Mouse (Mus musculus): ENCODE measurements around the gene Slc6a1. TPM values are rescaled to one million over a fixed set of nuclear protein-coding genes. Genes with fewer than 3 reads are reported as not detected.
A peak's percentile ranks its signal among the peaks of the same experiment; 100 is the strongest.

Gene Slc6a1
- polyA plus RNA-seq, 1 experiment from 2014 or later, result not detected

GRCm38 (mm10) chr6:114283927-114284703 lies 1.7 kb downstream of the Slc6a1 start:
- no peak overlapping the region for H3K9ac ChIP-seq (ENCODE audit: low read depth, low read length)
- peaks cover 71% of the 10 kb centered on the region for H3K27me3 ChIP-seq (replicated peaks; ENCODE audit: control insufficient read depth, insufficient read depth, low read length)
- peaks cover 3% of the 10 kb centered on the region; the same call in 1 of the 2 replicates for H3K4me1 ChIP-seq (ENCODE audit: control insufficient read depth, insufficient read depth, low read length)
- no peaks in the 10 kb centered on the region for H3K36me3 ChIP-seq (ENCODE audit: control insufficient read depth, insufficient read depth, low read length)
- ATAC-seq, result no peak
- H3K4me2 ChIP-seq (ENCODE audit: low read depth, low read length), result no peak overlapping the region
- no peaks in the 10 kb centered on the region for H3K9me3 ChIP-seq (ENCODE audit: control insufficient read depth, low read length)
- no peak overlapping the region for H3K4me3 ChIP-seq (ENCODE audit: low read length)
- 43% methylated on average over 10 of the region's 10 CpGs for WGBS
- H3K27ac ChIP-seq (ENCODE audit: low read length), result no peak overlapping the region

GRCm38 (mm10) chr6:114285424-114285823 lies 3.0 kb downstream of the Slc6a1 start:
- WGBS, result 36% methylated on average over 4 of the region's 4 CpGs
- Histone ChIP-seq H3K4me2 (ENCODE audit: low read depth, low read length) (no peak overlapping the region), H3K9me3 (ENCODE audit: control insufficient read depth, low read length) (no peaks in the 10 kb centered on the region), H3K36me3 (ENCODE audit: control insufficient read depth, insufficient read depth, low read length) (no peaks in the 10 kb centered on the region), H3K9ac (ENCODE audit: low read depth, low read length) (no peak overlapping the region), H3K27me3 (replicated peaks; ENCODE audit: control insufficient read depth, insufficient read depth, low read length) (peaks cover 71% of the 10 kb centered on the region), H3K4me1 (ENCODE audit: control insufficient read depth, insufficient read depth, low read length) (peaks cover 3% of the 10 kb centered on the region; the same call in 1 of the 2 replicates), H3K27ac (ENCODE audit: low read length) (no peak overlapping the region), H3K4me3 (ENCODE audit: low read length) (no peak overlapping the region)
- no peak for ATAC-seq

- H3K9me3 ChIP-seq (ENCODE audit: control insufficient read depth, low read length), result no peaks in the 10 kb centered on the region
- H3K4me2 ChIP-seq (ENCODE audit: low read depth, low read length), result no peak overlapping the region
- no peak overlapping the region for H3K4me3 ChIP-seq (ENCODE audit: low read length)
- H3K27me3 ChIP-seq (replicated peaks; ENCODE audit: control insufficient read depth, insufficient read depth, low read length), result peaks cover 42% of the 10 kb centered on the region
- no peak overlapping the region for H3K9ac ChIP-seq (ENCODE audit: low read depth, low read length)
- no peak for ATAC-seq
- WGBS, result 50% methylated on average over 7 of the region's 7 CpGs
- H3K36me3 ChIP-seq (ENCODE audit: control insufficient read depth, insufficient read depth, low read length), result no peaks in the 10 kb centered on the region
- no peak overlapping the region for H3K27ac ChIP-seq (ENCODE audit: low read length)
- no peaks in the 10 kb centered on the region for H3K4me1 ChIP-seq (ENCODE audit: control insufficient read depth, insufficient read depth, low read length)
Measured at GRCm38 (mm10) chr6:114289106-114289505, 6.7 kb downstream of the Slc6a1 start.

- ATAC-seq, result no peak
- H3K27ac ChIP-seq (ENCODE audit: low read length), result no peak overlapping the region
- no peaks in the 10 kb centered on the region for H3K36me3 ChIP-seq (ENCODE audit: control insufficient read depth, insufficient read depth, low read length)
- H3K27me3 ChIP-seq (replicated peaks; ENCODE audit: control insufficient read depth, insufficient read depth, low read length), result peaks cover 31% of the 10 kb centered on the region
- 43% methylated on average over 8 of the region's 8 CpGs for WGBS
- H3K9me3 ChIP-seq (ENCODE audit: control insufficient read depth, low read length), result no peaks in the 10 kb centered on the region
- H3K4me1 ChIP-seq (ENCODE audit: control insufficient read depth, insufficient read depth, low read length), result no peaks in the 10 kb centered on the region
- H3K4me3 ChIP-seq (ENCODE audit: low read length), result no peak overlapping the region
- H3K9ac ChIP-seq (ENCODE audit: low read depth, low read length), result no peak overlapping the region
- no peak overlapping the region for H3K4me2 ChIP-seq (ENCODE audit: low read depth, low read length)
Measured at GRCm38 (mm10) chr6:114290184-114290583, 7.7 kb downstream of the Slc6a1 start.

DNA sequence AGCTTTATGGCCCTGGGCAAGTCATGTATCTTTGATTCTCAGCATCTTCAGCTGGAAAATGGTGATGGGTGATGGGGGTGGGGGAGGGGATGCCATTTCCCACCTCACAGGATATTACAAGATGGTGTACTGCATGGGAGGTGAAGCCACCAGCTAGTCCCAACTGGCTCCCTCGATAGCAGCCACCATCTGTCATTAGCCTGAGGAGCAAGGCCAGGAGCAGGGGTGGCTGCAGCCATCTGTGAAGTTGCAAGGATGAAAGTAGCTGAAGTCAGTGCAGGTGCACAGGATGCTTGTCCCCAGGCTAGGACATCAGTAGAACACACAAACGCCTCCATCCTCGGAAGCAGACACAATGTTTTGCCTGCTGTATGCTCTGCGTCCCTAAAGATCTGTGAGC lies 8.5 kb downstream of the Slc6a1 start:
- H3K4me3 ChIP-seq (ENCODE audit: low read length), result no peak overlapping the region
- no peaks in the 10 kb centered on the region for H3K4me1 ChIP-seq (ENCODE audit: control insufficient read depth, insufficient read depth, low read length)
- H3K36me3 ChIP-seq (ENCODE audit: control insufficient read depth, insufficient read depth, low read length), result no peaks in the 10 kb centered on the region
- H3K27ac ChIP-seq (ENCODE audit: low read length), result no peak overlapping the region
- no peak for ATAC-seq
- H3K4me2 ChIP-seq (ENCODE audit: low read depth, low read length), result no peak overlapping the region
- no peak overlapping the region for H3K9ac ChIP-seq (ENCODE audit: low read depth, low read length)
- 59% methylated on average over 4 of the region's 4 CpGs for WGBS
- no peaks in the 10 kb centered on the region for H3K9me3 ChIP-seq (ENCODE audit: control insufficient read depth, low read length)
- peaks cover 24% of the 10 kb centered on the region for H3K27me3 ChIP-seq (replicated peaks; ENCODE audit: control insufficient read depth, insufficient read depth, low read length)

DNA sequence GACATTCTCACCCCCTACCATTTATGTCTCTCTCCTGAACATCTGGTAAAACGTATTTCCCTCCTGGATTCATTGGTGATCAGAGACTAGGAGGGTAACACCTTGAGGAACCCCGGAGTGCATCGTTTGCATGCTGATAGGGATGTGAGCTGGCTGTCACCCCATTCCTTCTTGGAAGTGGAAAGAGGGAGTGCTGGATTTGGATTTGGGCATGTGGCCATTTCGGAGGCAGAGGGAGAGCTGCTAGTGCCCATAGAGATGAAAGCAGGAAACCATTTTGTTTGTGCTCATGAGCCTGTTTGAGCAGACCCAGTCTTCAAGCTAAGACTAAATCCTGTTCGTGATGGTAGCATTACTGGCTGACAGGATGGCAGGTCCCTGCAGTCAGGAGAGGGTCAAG lies 9.0 kb downstream of the Slc6a1 start:
- no peak overlapping the region for H3K9ac ChIP-seq (ENCODE audit: low read depth, low read length)
- no peak overlapping the region for H3K4me3 ChIP-seq (ENCODE audit: low read length)
- no peak overlapping the region for H3K27ac ChIP-seq (ENCODE audit: low read length)
- WGBS, result 53% methylated on average over 5 of the region's 5 CpGs
- no peaks in the 10 kb centered on the region for H3K9me3 ChIP-seq (ENCODE audit: control insufficient read depth, low read length)
- no peaks in the 10 kb centered on the region for H3K4me1 ChIP-seq (ENCODE audit: control insufficient read depth, insufficient read depth, low read length)
- ATAC-seq, result no peak
- peaks cover 20% of the 10 kb centered on the region; the same call in 1 of the 2 replicates for H3K27me3 ChIP-seq (replicated peaks; ENCODE audit: control insufficient read depth, insufficient read depth, low read length)
- no peaks in the 10 kb centered on the region for H3K36me3 ChIP-seq (ENCODE audit: control insufficient read depth, insufficient read depth, low read length)
- no peak overlapping the region for H3K4me2 ChIP-seq (ENCODE audit: low read depth, low read length)

- 37% methylated on average over 8 of the region's 8 CpGs for WGBS
- Histone ChIP-seq H3K27me3 (replicated peaks; ENCODE audit: control insufficient read depth, insufficient read depth, low read length) (peaks cover 5% of the 10 kb centered on the region; the same call in 1 of the 2 replicates), H3K9me3 (ENCODE audit: control insufficient read depth, low read length) (no peaks in the 10 kb centered on the region), H3K9ac (ENCODE audit: low read depth, low read length) (no peak overlapping the region), H3K4me2 (ENCODE audit: low read depth, low read length) (no peak overlapping the region), H3K4me3 (ENCODE audit: low read length) (no peak overlapping the region), H3K36me3 (ENCODE audit: control insufficient read depth, insufficient read depth, low read length) (no peaks in the 10 kb centered on the region), H3K27ac (ENCODE audit: low read length) (no peak overlapping the region), H3K4me1 (ENCODE audit: control insufficient read depth, insufficient read depth, low read length) (peaks cover 5% of the 10 kb centered on the region; the same call in 1 of the 2 replicates)
- ATAC-seq, result no peak
Measured at GRCm38 (mm10) chr6:114293511-114293910, 11.1 kb downstream of the Slc6a1 start.

DNA sequence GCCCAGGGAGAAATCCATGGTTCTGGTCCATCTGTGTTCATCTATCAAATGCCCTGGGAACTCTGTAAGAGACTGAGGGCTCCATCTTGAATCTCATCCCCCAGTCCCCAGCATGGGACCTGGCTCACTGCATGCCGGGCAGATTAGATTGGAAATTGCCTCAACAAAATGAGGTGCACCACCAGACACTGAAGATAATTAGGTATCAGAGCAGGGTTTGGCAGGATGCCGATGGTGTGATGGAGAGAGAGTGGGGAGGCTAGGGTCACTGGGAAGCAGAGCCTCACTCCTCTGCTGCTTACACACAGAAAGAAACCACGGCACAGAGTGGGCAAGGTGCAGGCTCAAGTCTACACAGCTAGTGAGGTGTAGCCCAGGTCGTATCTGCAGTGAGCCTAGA lies 12.7 kb downstream of the Slc6a1 start:
- H3K9me3 ChIP-seq (ENCODE audit: control insufficient read depth, low read length), result no peaks in the 10 kb centered on the region
- no peak overlapping the region for H3K9ac ChIP-seq (ENCODE audit: low read depth, low read length)
- no peaks in the 10 kb centered on the region for H3K36me3 ChIP-seq (ENCODE audit: control insufficient read depth, insufficient read depth, low read length)
- H3K27ac ChIP-seq (ENCODE audit: low read length), result no peak overlapping the region
- H3K4me2 ChIP-seq (ENCODE audit: low read depth, low read length), result no peak overlapping the region
- no peak for ATAC-seq
- WGBS, result 90% methylated on average over 4 of the region's 4 CpGs
- H3K4me3 ChIP-seq (ENCODE audit: low read length), result no peak overlapping the region
- no peaks in the 10 kb centered on the region for H3K27me3 ChIP-seq (replicated peaks; ENCODE audit: control insufficient read depth, insufficient read depth, low read length)
- peaks cover 5% of the 10 kb centered on the region; the same call in 1 of the 2 replicates for H3K4me1 ChIP-seq (ENCODE audit: control insufficient read depth, insufficient read depth, low read length)

DNA sequence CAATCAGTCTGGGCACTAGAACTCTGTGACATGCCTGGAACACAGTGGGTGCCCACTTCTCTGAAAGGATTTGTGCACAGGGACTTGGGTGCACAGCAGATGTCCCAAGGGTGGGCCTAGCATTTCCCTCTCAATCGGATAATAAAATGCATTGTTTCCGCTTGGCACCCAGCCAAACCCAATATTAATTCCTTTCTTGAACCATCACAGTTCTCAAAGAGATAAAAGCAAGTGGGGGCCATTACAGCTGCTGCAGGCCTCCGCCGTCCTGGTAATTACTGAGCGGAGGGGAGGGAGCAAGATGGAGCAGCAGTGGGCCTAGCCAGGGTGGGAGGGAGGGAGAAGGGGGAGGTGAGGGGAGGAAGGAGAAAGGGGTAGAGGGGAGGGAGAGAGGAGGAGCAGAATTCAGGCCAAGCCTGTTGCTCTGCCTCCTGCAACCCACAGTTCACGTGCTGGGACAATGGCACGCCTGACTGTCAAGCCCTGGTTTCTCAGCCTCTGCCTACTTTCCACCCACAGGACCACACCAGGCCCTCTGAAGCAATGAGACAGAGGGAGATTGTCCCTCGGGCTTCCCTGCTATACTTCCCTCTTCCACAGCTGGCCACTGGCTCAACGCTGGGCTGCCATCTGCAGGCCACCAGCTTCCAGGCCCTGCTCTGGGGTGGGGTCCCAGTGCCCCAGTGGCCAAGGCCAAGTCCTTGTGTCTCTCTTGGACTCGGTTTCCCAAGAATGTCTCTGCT lies 15.0 kb downstream of the Slc6a1 start:
- H3K9ac ChIP-seq (ENCODE audit: low read depth, low read length), result no peak overlapping the region
- ATAC-seq, result peak; percentile 78
- H3K4me2 ChIP-seq (ENCODE audit: low read depth, low read length), result no peak overlapping the region
- no peaks in the 10 kb centered on the region for H3K36me3 ChIP-seq (ENCODE audit: control insufficient read depth, insufficient read depth, low read length)
- no peaks in the 10 kb centered on the region for H3K27me3 ChIP-seq (replicated peaks; ENCODE audit: control insufficient read depth, insufficient read depth, low read length)
- peaks cover 5% of the 10 kb centered on the region; the same call in 1 of the 2 replicates for H3K4me1 ChIP-seq (ENCODE audit: control insufficient read depth, insufficient read depth, low read length)
- H3K4me3 ChIP-seq (ENCODE audit: low read length), result no peak overlapping the region
- 30% methylated on average over 10 of the region's 10 CpGs for WGBS
- no peak overlapping the region for H3K27ac ChIP-seq (ENCODE audit: low read length)
- no peaks in the 10 kb centered on the region for H3K9me3 ChIP-seq (ENCODE audit: control insufficient read depth, low read length)
